Mouse (Mus musculus) olfactory bulb, adult 2 months (tissue): Measurements from ENCODE around the gene Tenm3. TPM values are rescaled to one million over a fixed set of nuclear protein-coding genes. Genes with fewer than 3 reads are reported as not detected.
A peak's percentile ranks its signal among the peaks of the same experiment; 100 is the strongest.

ENCODE experiments used
- H3K27ac ChIP-seq: fragments of 200-500 bp; 2 replicates; pipeline ENCODE4 v1.5.1; 2012; ENCODE audit warnings: low read depth, low read length; ENCODE audit not compliant: insufficient read depth
- H3K4me1 ChIP-seq: fragments of 200-500 bp; 2 replicates; pipeline ENCODE4 v1.6.1; 2012; ENCODE audit warnings: low read length; ENCODE audit not compliant: control insufficient read depth, insufficient read depth
- H3K4me3 ChIP-seq: fragments of 200-500 bp; 2 replicates; pipeline ENCODE4 v1.5.1; 2012; ENCODE audit warnings: mild to moderate bottlenecking, low read depth, low read length, moderate library complexity; ENCODE audit not compliant: insufficient read depth
- CTCF ChIP-seq: fragments of 200-500 bp; IDR thresholded peaks from 2 replicates; pipeline ENCODE4 v1.5.1; 2012; ENCODE audit warnings: low read depth, mild to moderate bottlenecking, low read length, moderate library complexity; ENCODE audit not compliant: insufficient read depth
- POLR2A ChIP-seq: fragments of 200-500 bp; IDR thresholded peaks from 2 replicates; pipeline ENCODE4 v1.6.1; 2012; ENCODE audit warnings: mild to moderate bottlenecking, low read depth, low read length, moderate library complexity; ENCODE audit not compliant: insufficient read depth
- WGBS: fragments of 180-500 bp; shearing (Covaris S2); methylation state at CpG from one replicate; pipeline ENCODE4 v1.1.7; 2018; 5-methylcytosine and 5-hydroxymethylcytosine counted together
- polyA plus RNA-seq: library from polyadenylated mRNA; stranded (reverse); fragments of >200 nt; gene quantifications from 2 replicates; pipeline ENCODE4 v1.2.4, GENCODE M21; 2012; ENCODE audit warnings: low replicate concordance; ENCODE audit not compliant: missing spikeins, insufficient read depth, insufficient read length

Gene Tenm3
- polyA plus RNA-seq, 1 experiment: 52.2 TPM

GRCm38 (mm10) chr8:48231389-48231788, 612.4 kb downstream of the Tenm3 start:
- peaks cover 3% of the 10 kb centered on the region; the same call in 1 of the 2 replicates for H3K4me1 ChIP-seq
- no peak overlapping the region for H3K27ac ChIP-seq
- TF ChIP-seq POLR2A (no peak), CTCF (no peak)
- 34% methylated on average over 9 of the region's 9 CpGs for WGBS
- no peak overlapping the region for H3K4me3 ChIP-seq

- Histone ChIP-seq H3K27ac (no peak overlapping the region), H3K4me3 (no peak overlapping the region), H3K4me1 (peaks cover 10% of the 10 kb centered on the region; the same call in 1 of the 2 replicates)
- no peak for TF ChIP-seq CTCF
- TF ChIP-seq POLR2A: no peak
- WGBS: 98% methylated on average over 35 of the region's 35 CpGs
Measured at GRCm38 (mm10) chr8:48228676-48229075, 615.1 kb downstream of the Tenm3 start.

- Histone ChIP-seq H3K27ac (no peak overlapping the region), H3K4me1 (peaks cover 28% of the 10 kb centered on the region), H3K4me3 (no peak overlapping the region)
- 34% methylated on average over 11 of the region's 11 CpGs for WGBS
- TF ChIP-seq CTCF: no peak
- no peak for TF ChIP-seq POLR2A
Measured at GRCm38 (mm10) chr8:48224753-48225152, 619.0 kb downstream of the Tenm3 start.

- TF ChIP-seq POLR2A: no peak
- TF ChIP-seq CTCF: peak; percentile 96
- Histone ChIP-seq H3K4me1 (peaks cover 28% of the 10 kb centered on the region), H3K4me3 (peak overlapping the region; percentile 33), H3K27ac (no peak overlapping the region)
- 7% methylated on average over 11 of the region's 11 CpGs for WGBS
Measured at GRCm38 (mm10) chr8:48222429-48222769, 621.4 kb downstream of the Tenm3 start.

- whole genome bisulfite sequencing: 10% methylated on average over 16 of the region's 16 CpGs
- H3K4me1 ChIP-seq: peaks cover 28% of the 10 kb centered on the region
- peak overlapping the region; percentile 33 for H3K4me3 ChIP-seq
- TF ChIP-seq POLR2A: no peak
- TF ChIP-seq CTCF: no peak
- no peak overlapping the region for H3K27ac ChIP-seq
Measured at GRCm38 (mm10) chr8:48221724-48222428, 621.9 kb downstream of the Tenm3 start.

- Histone ChIP-seq H3K4me3 (no peak overlapping the region), H3K4me1 (peaks cover 25% of the 10 kb centered on the region), H3K27ac (no peak overlapping the region)
- WGBS: 70% methylated on average over 11 of the region's 11 CpGs
- TF ChIP-seq POLR2A (no peak), CTCF (no peak)
Measured at GRCm38 (mm10) chr8:48221304-48221703, 622.4 kb downstream of the Tenm3 start.

- 46% methylated on average over 25 of the region's 25 CpGs for WGBS
- Histone ChIP-seq H3K27ac (no peak overlapping the region), H3K4me3 (peak overlapping the region; percentile 27), H3K4me1 (peaks cover 32% of the 10 kb centered on the region)
- TF ChIP-seq CTCF (0 out of 2 replicates have a peak, but pooled peaks have one; percentile 2), POLR2A (no peak)
Measured at GRCm38 (mm10) chr8:48220529-48221181, 623.1 kb downstream of the Tenm3 start.

- Histone ChIP-seq H3K27ac (no peak overlapping the region), H3K4me1 (peaks cover 17% of the 10 kb centered on the region), H3K4me3 (no peak overlapping the region)
- TF ChIP-seq POLR2A: no peak
- no peak for TF ChIP-seq CTCF
- WGBS: 12% methylated on average over 9 of the region's 9 CpGs
Measured at GRCm38 (mm10) chr8:48215071-48215501, 628.7 kb downstream of the Tenm3 start.

- Histone ChIP-seq H3K4me1 (peaks cover 15% of the 10 kb centered on the region), H3K27ac (no peak overlapping the region), H3K4me3 (no peak overlapping the region)
- no peak for TF ChIP-seq CTCF
- TF ChIP-seq POLR2A: no peak
- WGBS: 91% methylated on average over 6 of the region's 6 CpGs
Measured at GRCm38 (mm10) chr8:48214386-48214785, 629.4 kb downstream of the Tenm3 start.
